Mouse (Mus musculus): ENCODE results near the gene Rnase10. TPM values are rescaled to one million over a fixed set of nuclear protein-coding genes. Genes with fewer than 3 reads are reported as not detected.
"Not testable (repeated sequence)": the region's sequence is repeated elsewhere in the genome, so short reads cannot be mapped to it uniquely, and the experiment has no call there.

Rnase10 gene
- polyA plus RNA-seq, 1 experiment from 2014 or later = 0.10 TPM

DNA sequence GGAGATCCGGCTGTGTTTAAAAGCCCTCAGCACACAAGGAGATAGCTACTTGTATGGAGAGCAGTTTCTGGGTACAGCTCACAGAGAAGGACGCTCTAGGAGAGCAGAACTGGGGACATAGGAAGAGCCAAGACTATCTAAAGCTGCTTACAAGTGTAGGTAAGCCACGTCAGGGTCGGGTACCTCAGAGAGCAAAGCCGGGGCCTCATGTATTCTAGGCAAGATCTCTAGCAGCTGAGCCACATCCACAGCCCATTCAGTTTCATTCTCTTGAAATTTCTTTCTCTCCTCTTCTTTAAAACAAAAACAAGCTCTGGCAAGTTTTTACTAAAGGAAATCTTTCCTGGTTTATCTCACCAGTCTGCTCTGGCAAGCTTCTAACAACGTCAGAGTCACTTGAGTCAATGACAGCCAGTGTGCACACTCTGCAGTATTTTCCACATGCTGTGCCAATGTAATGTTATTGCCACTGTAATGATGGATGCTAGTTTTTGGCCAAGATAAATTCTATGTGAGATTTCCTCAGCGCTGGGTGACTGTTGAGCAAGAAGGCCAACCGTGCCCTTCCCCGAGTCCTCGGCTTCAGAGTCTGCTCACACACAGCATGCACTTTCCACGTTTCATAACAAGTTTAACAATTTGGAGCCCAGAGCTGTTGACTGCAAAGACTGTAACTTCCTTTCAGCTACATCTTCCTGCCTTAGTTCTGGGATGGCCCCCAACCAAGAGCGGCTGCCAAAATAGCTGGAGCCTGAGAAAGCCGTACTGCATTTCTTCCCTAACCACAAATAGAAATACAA, 563 bp downstream of the Rnase10 start:
- Histone ChIP-seq H3K27me3 (replicated peaks; ENCODE audit: control insufficient read depth, insufficient read depth, low read length) (no peaks in the 10 kb centered on the region), H3K4me2 (ENCODE audit: low read length) (no peak overlapping the region), H3K4me1 (ENCODE audit: control insufficient read depth, insufficient read depth, low read depth, low read length) (no peaks in the 10 kb centered on the region), H3K9me3 (ENCODE audit: control insufficient read depth, low read length) (no peaks in the 10 kb centered on the region), H3K36me3 (ENCODE audit: control insufficient read depth, insufficient read depth, low read length) (no peaks in the 10 kb centered on the region), H3K9ac (ENCODE audit: low read depth, low read length) (no peak overlapping the region), H3K4me3 (ENCODE audit: low read length) (no peak overlapping the region), H3K27ac (ENCODE audit: low read depth, low read length) (no peak overlapping the region)
- 74% methylated on average over 13 of the region's 13 CpGs for WGBS
- no peak; the same call in 1 of the 2 replicates for ATAC-seq

DNA sequence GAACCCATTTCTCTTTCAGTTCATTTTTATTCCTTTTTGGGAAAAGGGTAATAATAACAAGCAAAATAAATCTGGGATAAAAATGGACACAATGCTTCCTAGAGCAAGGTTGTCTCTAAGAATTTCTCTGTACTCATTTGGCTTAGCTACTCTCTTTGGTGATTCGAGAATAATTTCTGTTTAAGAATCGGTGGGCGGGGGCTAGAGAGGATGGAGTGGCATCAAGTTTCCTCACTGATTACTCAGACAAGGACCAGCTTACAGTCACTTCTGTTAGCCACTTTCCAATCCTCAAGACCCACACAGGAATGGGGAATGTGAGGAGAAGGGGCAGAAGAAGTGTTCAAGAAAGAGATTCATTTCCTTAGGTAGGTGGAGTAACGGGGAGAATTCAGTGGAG, 1.2 kb downstream of the Rnase10 start:
- Histone ChIP-seq H3K9ac (ENCODE audit: low read depth, low read length) (no peak overlapping the region), H3K36me3 (ENCODE audit: control insufficient read depth, insufficient read depth, low read length) (no peaks in the 10 kb centered on the region), H3K4me1 (ENCODE audit: control insufficient read depth, insufficient read depth, low read depth, low read length) (no peaks in the 10 kb centered on the region), H3K4me3 (ENCODE audit: low read length) (no peak overlapping the region), H3K4me2 (ENCODE audit: low read length) (no peak overlapping the region), H3K27ac (ENCODE audit: low read depth, low read length) (no peak overlapping the region), H3K27me3 (replicated peaks; ENCODE audit: control insufficient read depth, insufficient read depth, low read length) (no peaks in the 10 kb centered on the region), H3K9me3 (ENCODE audit: control insufficient read depth, low read length) (no peaks in the 10 kb centered on the region)
- 92% methylated on average over 4 of the region's 4 CpGs for WGBS
- ATAC-seq = no peak

DNA sequence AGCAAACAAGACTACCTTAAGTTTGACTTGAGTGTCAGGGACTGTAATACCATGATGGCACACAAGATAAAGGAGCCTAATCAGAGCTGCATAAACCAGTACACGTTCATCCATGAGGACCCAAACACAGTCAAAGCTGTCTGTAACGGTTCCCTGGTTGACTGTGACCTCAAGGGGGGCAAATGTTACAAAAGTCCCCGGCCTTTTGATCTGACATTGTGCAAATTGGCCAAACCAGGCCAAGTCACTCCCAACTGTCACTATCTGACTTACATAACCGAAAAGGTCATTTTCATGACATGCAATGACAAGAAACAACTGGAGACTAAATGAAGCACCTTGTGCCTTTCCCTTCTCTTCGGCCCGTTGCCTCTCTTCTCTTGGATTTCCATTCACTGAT, 2.0 kb downstream of the Rnase10 start:
- ATAC-seq = no peak
- H3K9me3 ChIP-seq (ENCODE audit: control insufficient read depth, low read length) = no peaks in the 10 kb centered on the region
- 84% methylated on average over 6 of the region's 6 CpGs for WGBS

DNA sequence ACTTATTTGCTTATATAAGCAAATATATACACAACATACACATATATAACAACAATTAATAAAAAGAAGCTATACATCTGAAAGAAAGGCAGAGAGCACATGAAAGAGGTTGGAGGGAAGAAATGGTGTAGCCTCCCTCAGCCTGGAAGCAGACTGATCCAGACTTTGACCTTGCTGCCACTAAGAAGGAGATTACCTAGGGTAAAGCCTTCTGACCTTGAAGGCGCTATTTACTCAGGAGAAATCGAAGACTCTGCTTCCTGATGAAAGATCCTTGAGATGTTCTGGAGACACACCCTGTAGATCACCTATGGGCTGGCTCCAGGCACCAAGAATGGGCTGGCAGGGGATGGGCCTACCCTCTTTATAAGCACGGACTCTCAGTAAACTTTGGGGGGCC, 7.2 kb downstream of the Rnase10 start:
- H3K27ac ChIP-seq (ENCODE audit: low read depth, low read length); ATAC-seq; H3K9me3 ChIP-seq (ENCODE audit: control insufficient read depth, low read length); H3K27me3 ChIP-seq (replicated peaks; ENCODE audit: control insufficient read depth, insufficient read depth, low read length); H3K4me1 ChIP-seq (ENCODE audit: control insufficient read depth, insufficient read depth, low read depth, low read length); H3K9ac ChIP-seq (ENCODE audit: low read depth, low read length); H3K36me3 ChIP-seq (ENCODE audit: control insufficient read depth, insufficient read depth, low read length); H3K4me3 ChIP-seq (ENCODE audit: low read length); H3K4me2 ChIP-seq (ENCODE audit: low read length): not testable (repeated sequence)
- WGBS = 93% methylated on average over 3 of the region's 3 CpGs

More for the DNA sequence above, 2.0 kb downstream of the Rnase10 start:
- Histone ChIP-seq H3K9ac (ENCODE audit: low read depth, low read length) (no peak overlapping the region), H3K4me3 (ENCODE audit: low read length) (no peak overlapping the region), H3K4me1 (ENCODE audit: control insufficient read depth, insufficient read depth, low read depth, low read length) (no peaks in the 10 kb centered on the region), H3K27me3 (replicated peaks; ENCODE audit: control insufficient read depth, insufficient read depth, low read length) (no peaks in the 10 kb centered on the region), H3K27ac (ENCODE audit: low read depth, low read length) (no peak overlapping the region), H3K36me3 (ENCODE audit: control insufficient read depth, insufficient read depth, low read length) (no peaks in the 10 kb centered on the region), H3K4me2 (ENCODE audit: low read length) (no peak overlapping the region)

DNA sequence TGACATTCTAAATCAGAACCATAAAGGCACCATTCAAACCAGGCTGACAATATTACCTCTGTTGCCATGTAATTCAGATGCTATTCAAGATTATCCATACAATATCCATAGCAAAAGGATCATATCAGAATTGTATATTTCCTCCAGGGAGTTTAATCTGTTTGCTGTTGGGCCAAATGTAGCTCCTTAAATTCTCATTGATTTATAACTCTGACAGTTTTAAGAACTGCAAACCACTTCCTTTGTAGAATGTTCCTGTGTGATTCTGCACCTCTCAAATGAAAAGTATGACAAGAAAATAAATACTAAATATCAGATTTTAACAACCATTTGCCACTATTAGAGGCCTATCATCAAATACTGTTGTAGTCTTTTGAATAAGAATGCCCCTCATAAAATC, 8.2 kb downstream of the Rnase10 start:
- ATAC-seq = no peak
- H3K4me2 ChIP-seq (ENCODE audit: low read length) = no peak overlapping the region
- H3K9ac ChIP-seq (ENCODE audit: low read depth, low read length) = no peak overlapping the region
- H3K4me3 ChIP-seq (ENCODE audit: low read length) = no peak overlapping the region
- H3K9me3 ChIP-seq (ENCODE audit: control insufficient read depth, low read length) = no peaks in the 10 kb centered on the region
- no peak overlapping the region for H3K27ac ChIP-seq (ENCODE audit: low read depth, low read length)
- no peaks in the 10 kb centered on the region for H3K36me3 ChIP-seq (ENCODE audit: control insufficient read depth, insufficient read depth, low read length)
- H3K27me3 ChIP-seq (replicated peaks; ENCODE audit: control insufficient read depth, insufficient read depth, low read length) = no peaks in the 10 kb centered on the region
- no peaks in the 10 kb centered on the region for H3K4me1 ChIP-seq (ENCODE audit: control insufficient read depth, insufficient read depth, low read depth, low read length)

DNA sequence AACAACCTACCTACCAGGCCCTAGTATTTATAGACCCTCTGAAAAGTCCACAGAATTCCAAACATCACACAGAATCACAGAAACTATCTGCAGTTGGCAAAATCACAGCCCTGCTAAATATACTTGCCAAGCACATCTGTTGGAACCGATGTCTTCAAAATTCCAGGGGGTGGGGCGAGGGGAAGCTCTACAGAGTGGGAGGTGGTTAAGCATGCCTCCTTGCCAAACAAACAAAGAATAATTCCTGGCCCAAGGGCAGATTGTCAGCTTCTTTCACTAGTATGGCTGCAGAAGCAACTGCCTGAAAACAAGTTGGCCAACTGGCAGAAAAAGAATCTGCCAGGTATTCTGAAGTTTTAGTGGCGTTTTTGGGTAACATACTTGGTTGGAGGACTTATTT, 9.7 kb downstream of the Rnase10 start:
- Histone ChIP-seq H3K27ac (ENCODE audit: low read depth, low read length) (no peak overlapping the region), H3K4me2 (ENCODE audit: low read length) (no peak overlapping the region), H3K27me3 (replicated peaks; ENCODE audit: control insufficient read depth, insufficient read depth, low read length) (no peaks in the 10 kb centered on the region), H3K9ac (ENCODE audit: low read depth, low read length) (no peak overlapping the region), H3K9me3 (ENCODE audit: control insufficient read depth, low read length) (no peaks in the 10 kb centered on the region), H3K4me3 (ENCODE audit: low read length) (no peak overlapping the region), H3K4me1 (ENCODE audit: control insufficient read depth, insufficient read depth, low read depth, low read length) (no peaks in the 10 kb centered on the region), H3K36me3 (ENCODE audit: control insufficient read depth, insufficient read depth, low read length) (no peaks in the 10 kb centered on the region)
- no peak for ATAC-seq
- 72% methylated on average over 3 of the region's 3 CpGs for WGBS

DNA sequence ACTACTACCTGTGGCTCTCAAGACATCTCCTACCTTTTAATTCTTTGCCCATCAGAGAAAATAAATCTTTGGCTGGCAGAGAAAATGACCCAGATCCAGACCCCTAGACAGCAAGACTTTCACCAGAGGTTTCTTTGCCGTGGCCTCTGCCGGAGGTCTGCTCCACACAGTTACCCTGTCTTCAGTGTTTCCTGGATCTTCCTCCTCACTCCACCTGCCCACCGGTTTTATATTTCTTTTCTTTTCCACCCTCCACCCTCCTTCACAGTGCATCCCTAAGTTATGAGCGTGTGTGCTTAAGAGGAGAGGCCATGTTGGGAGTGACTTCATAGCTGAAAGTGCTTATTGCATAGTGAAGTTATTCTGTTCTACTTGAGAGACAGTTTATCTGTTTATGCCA, 15.9 kb downstream of the Rnase10 start:
- Histone ChIP-seq H3K4me2 (ENCODE audit: low read length) (no peak overlapping the region), H3K4me3 (ENCODE audit: low read length) (no peak overlapping the region), H3K27me3 (replicated peaks; ENCODE audit: control insufficient read depth, insufficient read depth, low read length) (no peaks in the 10 kb centered on the region), H3K27ac (ENCODE audit: low read depth, low read length) (no peak overlapping the region), H3K36me3 (ENCODE audit: control insufficient read depth, insufficient read depth, low read length) (no peaks in the 10 kb centered on the region), H3K9ac (ENCODE audit: low read depth, low read length) (no peak overlapping the region), H3K4me1 (ENCODE audit: control insufficient read depth, insufficient read depth, low read depth, low read length) (no peaks in the 10 kb centered on the region), H3K9me3 (ENCODE audit: control insufficient read depth, low read length) (no peaks in the 10 kb centered on the region)
- no peak for ATAC-seq
- 92% methylated on average over 4 of the region's 4 CpGs for WGBS

DNA sequence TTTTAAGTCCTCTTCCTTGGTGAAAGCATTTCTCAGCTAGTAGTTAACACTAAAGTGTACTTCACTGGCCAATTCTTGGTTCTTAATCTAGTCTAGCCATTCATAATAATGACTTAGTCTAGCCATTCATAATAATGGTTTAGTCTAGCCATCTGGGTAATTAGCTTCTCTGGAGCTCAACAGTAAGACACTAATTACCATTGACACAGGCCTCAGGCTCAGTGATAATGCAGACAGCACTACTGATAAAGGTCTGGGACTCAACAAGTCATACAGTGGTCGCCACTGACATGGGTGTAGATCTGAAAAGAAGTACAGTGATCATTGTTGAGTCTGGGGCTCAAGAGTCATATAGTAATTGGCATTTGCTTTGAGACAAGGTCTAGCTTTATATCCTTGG, 17.3 kb downstream of the Rnase10 start:
- ATAC-seq = no peak
- Histone ChIP-seq H3K27me3 (replicated peaks; ENCODE audit: control insufficient read depth, insufficient read depth, low read length) (no peaks in the 10 kb centered on the region), H3K4me1 (ENCODE audit: control insufficient read depth, insufficient read depth, low read depth, low read length) (no peaks in the 10 kb centered on the region), H3K27ac (ENCODE audit: low read depth, low read length) (no peak overlapping the region), H3K9ac (ENCODE audit: low read depth, low read length) (no peak overlapping the region), H3K9me3 (ENCODE audit: control insufficient read depth, low read length) (no peaks in the 10 kb centered on the region), H3K4me3 (ENCODE audit: low read length) (no peak overlapping the region), H3K36me3 (ENCODE audit: control insufficient read depth, insufficient read depth, low read length) (no peaks in the 10 kb centered on the region), H3K4me2 (ENCODE audit: low read length) (no peak overlapping the region)
- WGBS = 88% methylated on average over 1 of the region's 1 CpGs

DNA sequence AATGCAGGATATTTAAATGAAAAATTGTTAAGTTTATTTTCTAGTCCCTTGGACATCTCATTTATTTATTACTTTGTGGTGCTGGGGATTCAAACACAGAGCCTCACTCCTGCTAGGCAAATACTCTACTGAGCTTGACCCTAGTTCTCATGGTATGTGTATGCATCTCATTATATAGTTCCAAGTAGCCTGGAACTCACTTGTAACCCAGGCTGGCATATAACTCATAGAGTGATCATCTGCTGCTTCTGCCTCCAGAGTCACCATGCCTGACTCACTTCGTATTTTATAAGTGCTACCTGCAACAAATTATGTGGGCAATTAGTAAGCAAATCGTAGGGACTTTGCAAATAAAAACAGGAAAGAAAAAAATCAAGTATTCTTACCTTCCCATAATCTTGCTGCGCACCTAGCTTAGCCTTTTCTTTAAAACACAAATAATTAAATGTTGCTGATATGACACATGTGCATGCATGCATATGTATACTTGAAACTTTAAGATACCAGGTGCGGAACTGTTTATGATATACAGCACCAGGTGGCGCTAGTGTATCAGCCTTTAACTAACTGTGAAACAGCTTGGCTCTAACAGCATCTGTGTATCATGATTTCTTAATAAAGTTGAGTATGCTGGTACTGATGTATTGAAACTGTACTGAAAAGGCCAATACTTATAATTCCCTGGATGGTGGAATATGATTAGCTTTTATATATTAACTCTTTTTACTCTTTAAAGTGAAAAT, 19.0 kb downstream of the Rnase10 start:
- peak; percentile 74; the same call in 1 of the 2 replicates for ATAC-seq
- Histone ChIP-seq H3K9me3 (ENCODE audit: control insufficient read depth, low read length) (no peaks in the 10 kb centered on the region), H3K27me3 (replicated peaks; ENCODE audit: control insufficient read depth, insufficient read depth, low read length) (no peaks in the 10 kb centered on the region), H3K9ac (ENCODE audit: low read depth, low read length) (no peak overlapping the region), H3K36me3 (ENCODE audit: control insufficient read depth, insufficient read depth, low read length) (no peaks in the 10 kb centered on the region), H3K4me1 (ENCODE audit: control insufficient read depth, insufficient read depth, low read depth, low read length) (no peaks in the 10 kb centered on the region), H3K4me2 (ENCODE audit: low read length) (no peak overlapping the region), H3K4me3 (ENCODE audit: low read length) (no peak overlapping the region), H3K27ac (ENCODE audit: low read depth, low read length) (no peak overlapping the region)
- WGBS = 37% methylated on average over 5 of the region's 5 CpGs
